Mouse (Mus musculus): Measurements from ENCODE around the gene Pbsn. TPM values are rescaled to one million over a fixed set of nuclear protein-coding genes. Genes with fewer than 3 reads are reported as not detected.
A peak's percentile ranks its signal among the peaks of the same experiment; 100 is the strongest.

Pbsn gene
- polyA plus RNA-seq, 1 experiment from 2014 or later = not detected

DNA sequence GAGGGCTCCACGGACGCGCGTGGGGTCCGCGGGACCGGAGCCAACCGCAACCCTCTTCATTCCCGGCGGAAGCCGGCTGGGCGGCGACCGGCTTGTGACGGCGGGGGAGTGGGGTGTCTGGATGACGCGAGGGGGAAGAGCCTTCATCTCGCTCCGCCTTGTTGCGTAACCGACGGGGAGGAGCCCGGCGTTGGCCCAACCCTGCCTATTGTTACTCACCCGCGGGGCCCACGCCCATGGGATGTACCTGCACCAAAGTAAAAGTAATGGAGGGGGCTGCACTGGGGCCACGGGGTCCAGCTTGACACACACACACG is 57.6 kb downstream of the Pbsn start:
- Histone ChIP-seq H3K27ac (replicated peaks) (peak overlapping the region; percentile 20; the same call in 1 of the 2 replicates), H3K36me3 (no peaks in the 10 kb centered on the region), H3K9me3 (no peaks in the 10 kb centered on the region), H3K9ac (peak overlapping the region; percentile 80), H3K27me3 (replicated peaks) (no peaks in the 10 kb centered on the region), H3K4me3 (peak overlapping the region; percentile 67), H3K4me1 (peaks cover 7% of the 10 kb centered on the region), H3K4me2 (peak overlapping the region; percentile 72)
- ATAC-seq (ENCODE audit: extremely low read depth, insufficient number of reproducible peaks, low FRiP score, low TSS enrichment) = peak; percentile 91
- whole genome bisulfite sequencing = 4% methylated on average over 28 of the region's 30 CpGs

DNA sequence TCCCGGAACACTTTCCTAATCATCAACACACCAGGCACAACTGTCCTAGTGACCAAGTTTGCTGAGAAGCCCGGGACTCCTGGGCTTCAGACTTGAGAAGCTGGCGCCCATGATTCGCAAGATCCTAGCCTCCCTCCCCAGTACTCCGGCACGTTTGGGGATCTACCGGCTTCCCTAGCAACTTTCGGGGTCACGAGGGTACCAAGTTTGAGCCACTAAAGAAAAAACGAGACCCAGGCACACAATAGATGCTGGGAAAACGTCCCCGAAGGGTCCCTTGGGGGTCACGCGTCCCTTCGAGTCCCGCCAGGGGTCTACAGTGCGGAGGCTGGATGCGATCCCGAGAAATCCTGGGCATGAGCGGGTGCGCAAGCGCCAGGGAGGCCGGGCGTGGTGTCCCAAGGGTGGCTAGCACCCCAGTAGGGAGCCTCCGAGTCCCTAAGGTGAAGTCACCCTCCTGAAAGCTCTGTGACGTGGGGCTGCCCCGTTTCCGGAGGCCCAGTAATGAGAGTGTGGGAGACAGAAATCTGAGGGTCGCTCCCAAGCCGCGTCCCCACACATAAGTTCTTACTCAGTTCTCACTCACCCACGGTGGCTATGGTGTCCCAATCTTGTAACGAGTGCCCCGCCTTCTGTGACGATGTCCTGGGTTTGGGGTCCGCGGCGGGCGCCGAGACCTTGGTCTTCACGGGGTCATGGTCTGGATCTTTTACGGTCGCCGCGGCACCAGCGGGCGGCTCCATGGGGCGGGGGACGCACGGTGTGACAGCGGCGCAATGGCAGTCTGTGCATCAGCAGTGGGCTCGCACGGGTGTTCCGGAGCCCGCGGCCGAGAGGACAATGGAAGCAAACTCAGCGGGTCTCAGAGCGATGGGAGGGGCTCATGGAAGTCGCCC is 58.2 kb downstream of the Pbsn start:
- no peaks in the 10 kb centered on the region for H3K36me3 ChIP-seq
- 10% methylated on average over 60 of the region's 61 CpGs for WGBS
- H3K9me3 ChIP-seq = no peaks in the 10 kb centered on the region
- ATAC-seq (ENCODE audit: extremely low read depth, insufficient number of reproducible peaks, low FRiP score, low TSS enrichment) = peak; percentile 56
- H3K4me1 ChIP-seq = peaks cover 7% of the 10 kb centered on the region
- peak overlapping the region; percentile 67 for H3K4me3 ChIP-seq
- H3K4me2 ChIP-seq = peak overlapping the region; percentile 72
- H3K27ac ChIP-seq (replicated peaks) = peak overlapping the region; percentile 20; the same call in 1 of the 2 replicates
- H3K27me3 ChIP-seq (replicated peaks) = no peaks in the 10 kb centered on the region
- peak overlapping the region; percentile 80 for H3K9ac ChIP-seq

DNA sequence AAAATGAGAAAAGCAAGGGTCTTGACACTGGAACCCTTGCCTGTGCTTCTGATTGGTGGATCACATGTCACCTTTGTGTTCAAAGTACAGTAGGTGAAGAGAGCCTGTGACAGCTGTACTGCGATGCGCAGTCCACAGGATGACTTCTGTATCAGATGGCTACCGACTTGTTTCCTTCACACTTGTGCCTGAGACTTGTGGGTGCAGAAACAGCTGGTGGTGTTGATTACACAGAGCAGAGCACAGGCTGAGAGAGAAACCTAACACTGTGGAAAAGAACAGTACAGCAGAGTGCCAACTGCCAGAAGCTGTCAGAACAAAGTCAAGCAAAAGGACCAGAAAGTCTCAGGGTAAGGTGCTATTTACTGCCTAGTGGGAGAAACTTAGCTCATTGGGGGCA is 64.7 kb downstream of the Pbsn start:
- Histone ChIP-seq H3K4me1 (no peaks in the 10 kb centered on the region), H3K4me2 (no peak overlapping the region), H3K9ac (no peak overlapping the region), H3K36me3 (peaks cover 5% of the 10 kb centered on the region; the same call in 1 of the 2 replicates), H3K27ac (replicated peaks) (no peak overlapping the region), H3K9me3 (no peaks in the 10 kb centered on the region), H3K27me3 (replicated peaks) (no peaks in the 10 kb centered on the region), H3K4me3 (no peak overlapping the region)
- whole genome bisulfite sequencing = 60% methylated on average over 3 of the region's 3 CpGs
- ATAC-seq (ENCODE audit: extremely low read depth, insufficient number of reproducible peaks, low FRiP score, low TSS enrichment) = no peak

Other genes starting within 250 kb of the Pbsn start
- 10.3 and 10.9 TPM in 2 replicates for gene Prkx, start 57.3 kb downstream of the Pbsn start, polyA plus RNA-seq (2015; fragmentation: Nextera tagmentation; extraction: Ambion mirVana)
- not detected in 2 replicates for gene Gm14744, start 11.1 kb upstream of the Pbsn start, polyA plus RNA-seq (2015; fragmentation: Nextera tagmentation; extraction: Ambion mirVana)
- gene 5430402E10Rik, start 71.4 kb upstream of the Pbsn start, polyA plus RNA-seq (2015; fragmentation: Nextera tagmentation; extraction: Ambion mirVana) = not detected in 2 replicates
- gene Obp1a, start 237.8 kb upstream of the Pbsn start, polyA plus RNA-seq (2015; fragmentation: Nextera tagmentation; extraction: Ambion mirVana) = not detected in 2 replicates

Data from heart, embryonic 13.5 days (tissue).